Mouse (Mus musculus) left cerebral cortex, postnatal 25 days (tissue): ENCODE data around the gene Crybb2. TPM values are rescaled to one million over a fixed set of nuclear protein-coding genes. Genes with fewer than 3 reads are reported as not detected.

Experiments
- DNase-seq, 2 experiments: peaks; one replicate each; pipeline ENCODE4 v3.0.0; 2022; ENCODE audit warnings: low spot score in 2 of 2, mixed read lengths in 1 of 2
- intact Hi-C: fragments of 180-260 bp; cut with DNase I; formaldehyde crosslinking; loops from one replicate; pipeline ENCODE4 v1.15.1; 2025
- total RNA-seq, 2 experiments: library from RNA; stranded (reverse); gene quantifications; 2 replicates each; pipeline ENCODE4 v1.2.3; 2021

The Crybb2 gene
- total RNA-seq, 2 experiments from 2014 or later: not detected

GRCm38 (mm10) chr5:113041567-113042071 lies 28.3 kb downstream of the Crybb2 start:
- DNase-seq: peak; percentile 55 to 79
- intact Hi-C loops: loop anchor here (2.0 kb wide), 1 partner anchor 27 kb away; the partner anchor contains the start of gene Grk3

- intact Hi-C loops: loop anchor here (2.0 kb wide), 1 partner anchor 26 kb away; the partner anchor contains the start of gene Grk3
- DNase-seq: peak in 1 of 2 experiments; percentile 58
Observed at GRCm38 (mm10) chr5:113040776-113041175, 29.1 kb downstream of the Crybb2 start.

GRCm38 (mm10) chr5:113038601-113039000 lies 31.3 kb downstream of the Crybb2 start:
- intact Hi-C loops: no loop called here
- peak in 1 of 2 experiments; percentile 48 for DNase-seq

DNA sequence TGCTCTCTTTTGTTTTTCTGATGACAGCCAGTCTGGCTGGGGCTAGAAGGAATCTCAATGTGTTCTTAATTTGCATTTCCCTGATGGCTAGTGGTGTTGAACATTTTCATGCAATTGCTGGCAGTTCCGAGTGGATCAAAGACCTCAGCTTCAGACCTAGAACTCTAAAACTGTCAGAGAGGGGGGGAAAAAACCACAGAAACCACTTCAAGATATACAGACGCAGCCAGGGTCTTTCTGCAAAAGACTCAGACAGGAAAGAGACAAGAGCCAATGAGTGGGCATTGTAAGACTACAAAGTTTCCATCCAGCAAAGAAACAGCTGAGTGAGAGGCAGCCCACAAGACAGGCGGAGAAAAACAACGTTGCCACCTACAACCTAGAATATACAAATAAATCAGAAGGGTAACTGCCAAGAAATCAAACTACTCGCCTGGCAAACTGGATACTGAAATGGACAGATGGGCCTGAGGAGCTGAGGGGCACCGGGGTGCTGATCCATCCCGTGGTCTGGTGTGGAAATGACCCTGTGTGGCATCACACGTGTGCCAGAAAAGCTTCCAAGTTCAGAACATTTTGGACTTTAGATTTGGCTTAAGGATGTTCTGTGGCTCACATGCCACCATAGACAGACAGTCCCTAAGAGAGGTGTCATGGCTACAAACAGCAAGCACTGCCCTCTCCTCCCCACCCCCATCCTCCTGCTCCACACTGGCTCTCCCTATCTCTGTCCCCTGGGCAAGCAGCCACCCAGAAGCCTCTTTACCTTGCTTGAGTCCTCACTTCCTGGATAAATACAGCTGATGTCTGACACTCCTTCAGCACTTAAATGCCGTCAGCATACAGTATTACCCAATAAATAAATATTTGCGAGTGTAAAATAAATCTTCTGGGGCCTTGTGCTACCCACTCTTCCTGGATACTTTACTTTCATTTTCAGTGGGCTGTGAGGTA lies 34.5 kb downstream of the Crybb2 start:
- intact Hi-C loops: no loop called here
- DNase-seq: peak in 1 of 2 experiments; percentile 60

DNA sequence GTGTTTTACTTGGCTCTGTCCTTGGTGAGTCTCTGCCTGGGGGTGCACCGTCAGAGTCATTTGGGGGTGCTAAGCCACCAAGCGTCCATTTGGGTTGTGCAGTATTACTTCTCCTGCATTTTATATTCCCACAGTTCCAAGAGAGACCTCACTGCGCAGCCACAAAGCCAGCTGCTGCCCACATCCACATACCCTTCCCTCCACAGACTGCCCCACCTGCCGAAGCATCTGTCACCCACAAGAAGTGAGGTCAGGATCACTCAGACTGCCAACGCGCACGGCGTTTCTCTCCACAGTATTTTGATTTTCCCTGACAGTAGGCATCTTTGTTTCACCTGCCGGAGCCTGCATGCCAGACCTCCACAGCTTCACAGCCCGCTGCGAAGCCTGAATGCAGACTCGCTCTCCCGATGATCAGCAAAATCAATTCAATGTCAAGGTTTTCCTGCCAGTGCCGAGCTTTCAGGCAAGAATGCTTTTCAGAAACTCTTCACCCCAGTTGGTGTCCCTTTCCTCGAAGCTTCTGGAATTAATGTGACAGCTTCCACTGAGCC lies 38.6 kb downstream of the Crybb2 start:
- intact Hi-C loops: no loop called here
- DNase-seq: no peak

GRCm38 (mm10) chr5:113030082-113030481 lies 39.8 kb downstream of the Crybb2 start:
- no peak for DNase-seq
- intact Hi-C loops: no loop called here

GRCm38 (mm10) chr5:113026706-113027105 lies 43.2 kb downstream of the Crybb2 start:
- intact Hi-C loops: no loop called here

DNA sequence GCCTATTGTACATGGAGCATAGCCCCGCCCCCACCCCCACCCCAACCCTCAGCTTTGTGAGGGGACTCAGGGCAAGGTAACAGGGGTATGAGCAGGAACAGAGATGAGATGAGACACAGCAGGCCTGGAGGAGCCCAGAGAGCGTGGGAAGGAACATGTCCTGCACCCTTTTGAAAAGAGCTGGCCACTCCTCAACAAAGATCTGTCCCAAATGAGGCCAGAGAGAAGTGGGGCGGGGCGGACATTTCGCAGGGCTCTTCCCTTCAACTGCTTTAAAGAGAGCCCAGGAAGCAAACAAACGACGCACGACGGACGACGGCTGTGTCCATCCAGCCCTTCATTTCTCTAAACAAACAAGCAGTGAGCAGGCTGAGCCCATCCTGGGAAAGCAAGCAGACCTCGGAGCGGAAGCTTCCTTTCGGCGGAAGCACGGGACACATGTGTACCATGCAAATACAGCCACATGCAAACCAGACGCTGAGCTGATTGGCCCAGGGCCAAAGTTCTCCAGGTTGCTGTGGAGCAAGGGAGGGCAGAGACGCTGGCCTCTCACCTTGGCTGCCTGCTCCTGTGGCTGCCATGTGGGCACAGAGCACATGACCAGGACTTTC lies 45.7 kb downstream of the Crybb2 start:
- no peak for DNase-seq

More at GRCm38 (mm10) chr5:113026706-113027105, 43.2 kb downstream of the Crybb2 start:
- no peak for DNase-seq

DNA sequence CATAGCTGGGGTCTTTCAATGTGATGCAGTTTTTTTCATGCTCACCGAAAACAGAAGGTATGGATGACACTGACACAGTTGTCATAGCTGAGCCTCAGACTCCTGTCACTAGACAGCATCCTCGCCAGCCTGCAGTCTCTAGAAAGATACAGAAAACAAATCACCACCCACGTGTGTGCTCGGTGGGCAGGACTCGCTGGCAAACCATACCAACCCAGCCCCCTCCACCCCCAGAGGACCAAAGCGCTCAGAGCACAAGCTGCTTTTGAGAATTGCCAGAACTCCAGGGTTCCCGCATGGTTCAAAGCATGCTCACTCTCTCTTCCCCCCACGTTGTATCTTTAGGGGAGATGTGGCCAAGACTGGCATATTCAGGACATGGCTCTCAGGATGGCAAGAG lies 51.7 kb downstream of the Crybb2 start:
- peak; percentile 64 to 78 for DNase-seq
- intact Hi-C loops: no loop called here

More for the DNA sequence above, 45.7 kb downstream of the Crybb2 start:
- intact Hi-C loops: no loop called here

DNA sequence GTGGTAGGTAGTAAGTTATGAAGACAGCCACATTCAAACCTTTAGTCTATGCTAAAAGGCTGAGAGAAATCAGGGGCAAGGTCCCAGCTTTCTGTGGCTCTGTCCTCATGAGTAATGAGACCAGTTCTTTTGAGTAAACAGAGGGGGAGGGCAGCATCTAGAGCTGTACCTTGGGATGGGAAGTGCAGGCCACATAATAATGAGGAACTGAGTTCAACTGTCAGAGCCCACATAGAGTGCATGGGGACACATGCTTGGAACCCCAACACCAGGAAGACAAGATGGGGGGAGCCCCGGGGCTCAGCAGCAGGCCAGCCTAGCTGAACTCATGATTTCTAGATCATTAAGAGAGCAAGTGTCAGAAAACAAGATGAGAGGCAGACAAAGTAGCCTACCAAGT lies 52.9 kb downstream of the Crybb2 start:
- DNase-seq: no peak
- intact Hi-C loops: no loop called here

DNA sequence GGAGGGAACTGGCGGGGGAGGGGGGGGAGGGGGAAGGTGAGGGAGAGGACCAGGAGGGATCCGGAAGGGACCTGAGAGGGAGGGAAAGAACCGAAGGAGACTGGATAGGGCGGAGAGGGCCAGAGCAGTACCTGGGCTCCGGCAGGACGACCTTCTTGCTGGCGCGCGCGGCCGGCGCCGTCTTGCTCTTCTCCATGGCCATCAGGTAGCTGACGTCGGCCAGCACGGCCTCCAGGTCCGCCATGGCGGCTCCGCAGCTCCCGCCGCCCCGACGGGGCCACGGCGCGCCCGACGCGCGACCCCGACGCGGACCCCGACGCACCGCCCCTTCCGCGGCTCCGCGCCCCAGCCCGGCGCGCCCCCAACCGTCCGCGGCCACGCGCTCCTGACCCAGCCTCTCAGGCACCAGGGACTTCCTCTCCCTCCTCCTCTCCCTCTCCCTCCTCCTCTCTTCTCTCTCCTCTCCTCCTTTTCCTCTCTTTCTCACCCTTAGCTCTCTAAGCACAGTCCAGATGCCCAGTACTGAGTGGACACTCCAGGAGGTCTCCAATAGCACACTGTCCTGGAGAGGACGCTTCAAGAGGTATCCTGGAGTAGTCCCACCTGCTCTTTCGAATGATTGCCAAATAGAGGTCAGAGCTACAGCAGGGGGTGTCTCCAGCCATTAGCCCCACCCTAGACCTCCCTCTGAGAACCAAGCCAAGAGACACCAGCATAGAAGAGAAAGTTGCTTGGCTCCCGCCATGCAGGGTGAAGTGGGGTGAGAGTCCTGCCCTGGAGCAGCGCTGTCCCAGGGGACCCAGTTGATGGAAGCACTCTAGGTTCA lies 54.5 kb downstream of the Crybb2 start, which contains the start of gene Grk3:
TSS of gene Grk3 (minus strand) at position 556 of the 826 bp plus-strand sequence.
- intact Hi-C loops: loop anchor here (2.0 kb wide), 1 partner anchor 25 kb away; no protein-coding TSS in a partner anchor
- DNase-seq: peak; percentile 70 to 76

DNA sequence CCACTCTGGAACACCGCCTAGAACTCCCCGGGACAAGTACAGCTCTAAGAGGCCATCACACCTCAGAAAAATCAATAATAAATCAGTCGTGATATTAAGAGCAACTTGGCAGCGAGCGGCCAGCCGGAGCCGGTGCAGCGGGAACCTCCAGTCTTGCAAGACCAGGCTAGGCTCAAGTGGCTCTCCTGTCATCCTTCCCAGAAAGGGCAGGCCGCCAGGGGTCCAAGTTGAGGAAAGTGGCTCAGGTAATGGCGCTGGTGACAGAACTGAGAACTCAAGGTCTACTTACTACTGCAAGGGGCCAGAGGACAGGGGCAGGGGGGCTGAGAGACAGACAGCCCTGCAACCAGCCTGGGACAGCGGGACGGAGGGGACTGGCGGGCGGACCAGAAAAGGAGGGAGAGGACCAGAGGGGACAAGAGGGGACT lies 55.1 kb downstream of the Crybb2 start:
- DNase-seq: peak in 1 of 2 experiments; percentile 42
- intact Hi-C loops: loop anchor here (2.0 to 5.0 kb wide), 2 partner anchors 26 to 78 kb away; no protein-coding TSS in a partner anchor

DNA sequence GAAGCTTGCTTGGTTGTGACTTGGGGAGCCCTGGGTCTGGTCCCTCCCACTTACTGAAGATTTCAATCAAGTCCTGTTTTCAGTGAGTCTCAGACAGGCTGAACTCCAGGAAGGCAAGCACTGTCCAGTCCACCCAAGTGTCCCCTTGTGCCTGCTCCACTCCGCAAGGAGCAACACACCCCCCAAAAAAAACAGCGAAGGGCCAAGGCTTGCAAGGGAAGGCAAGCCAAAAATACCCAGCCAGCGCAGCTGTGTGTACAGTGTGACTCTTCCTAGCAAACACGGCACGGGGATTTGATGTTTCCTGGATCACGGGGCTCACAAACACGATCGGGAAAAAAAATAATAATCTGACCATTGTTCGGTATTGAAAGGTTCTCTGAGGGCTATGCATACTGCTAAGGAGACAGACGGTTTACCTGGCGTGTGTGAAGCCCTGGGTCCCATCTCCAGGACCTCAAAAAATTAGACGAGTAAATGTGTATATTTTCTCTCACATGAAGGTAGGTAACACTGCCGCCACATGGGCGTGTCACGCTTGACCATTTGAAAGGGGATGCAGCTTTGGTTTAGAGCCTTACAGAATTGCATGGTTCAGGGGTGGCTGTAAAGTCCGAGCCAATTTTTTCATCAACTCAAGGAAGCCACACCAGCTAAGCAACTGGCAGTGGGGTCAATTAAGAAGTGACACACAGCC lies 55.7 kb downstream of the Crybb2 start:
- peak in 1 of 2 experiments; percentile 45 for DNase-seq
- intact Hi-C loops: loop anchor here (2.0 to 5.0 kb wide), 2 partner anchors 27 to 77 kb away; no protein-coding TSS in a partner anchor

DNA sequence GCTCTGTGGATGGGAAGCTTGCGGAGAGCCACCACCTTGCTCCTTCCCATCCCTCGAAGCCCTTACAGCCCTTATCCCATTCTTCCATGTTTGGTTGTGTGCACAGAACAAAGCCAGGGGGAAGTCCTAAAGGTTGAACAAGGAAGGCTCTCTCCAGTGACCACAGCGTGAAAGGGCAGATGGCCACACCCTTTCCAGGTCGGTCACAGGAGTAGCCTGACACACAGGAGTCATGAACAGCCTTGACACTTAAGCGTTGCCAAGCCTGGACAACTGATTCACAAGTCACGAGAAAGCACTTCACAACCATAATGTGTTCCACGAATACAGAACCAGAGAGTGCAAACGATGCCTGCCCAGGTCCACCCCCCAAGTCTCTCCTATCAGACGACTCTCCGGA lies 58.0 kb downstream of the Crybb2 start:
- intact Hi-C loops: loop anchor here (5.0 kb wide), 1 partner anchor 75 kb away; no protein-coding TSS in a partner anchor
- DNase-seq: no peak

- no peak for DNase-seq
- intact Hi-C loops: no loop called here
Observed at GRCm38 (mm10) chr5:113009183-113009820, 60.6 kb downstream of the Crybb2 start.

DNA sequence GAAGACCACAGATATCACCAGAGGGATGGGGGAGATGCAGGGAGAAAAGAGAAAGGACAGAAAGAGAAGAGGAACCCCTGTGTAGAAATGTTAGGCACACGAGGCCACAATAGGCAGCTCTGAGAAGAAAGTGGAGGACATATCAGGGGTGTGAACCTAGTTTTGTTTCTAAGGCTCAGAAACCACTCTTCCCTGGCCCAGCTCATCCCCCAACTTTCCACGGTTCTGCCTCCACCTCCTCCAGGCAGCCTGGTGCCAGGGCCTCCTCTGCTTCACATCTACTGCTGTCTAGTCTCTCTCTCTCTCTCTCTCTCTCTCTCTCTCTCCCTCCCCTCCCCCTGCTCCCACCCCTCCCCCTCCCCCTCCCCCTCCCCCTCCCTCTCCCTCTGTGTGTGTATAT lies 61.4 kb downstream of the Crybb2 start:
- peak in 1 of 2 experiments; percentile 69 for DNase-seq
- intact Hi-C loops: no loop called here
